Mouse (Mus musculus): Measurements from ENCODE around the gene Slc43a1.

GRCm38 (mm10) chr2:84843654-84844053, 5.0 kb downstream of the Slc43a1 start:
- TF ChIP-seq USF1 (IDR thresholded peaks at IDR 0.05; ENCODE audit: low read depth) = no peak
- no peak for TF ChIP-seq MYOD1 (IDR thresholded peaks at IDR 0.05; ENCODE audit: control insufficient read depth in 1 of 3, insufficient read length in 2 of 3, low read depth in 2 of 3)
- TF ChIP-seq POLR2A (IDR thresholded peaks at IDR 0.05; ENCODE audit: insufficient read length, low read depth) = no peak
- TF ChIP-seq MYOG (IDR thresholded peaks at IDR 0.05; ENCODE audit: control insufficient read depth in 1 of 3, insufficient read depth in 1 of 3, insufficient read length in 2 of 3, low read depth in 2 of 3) = no peak
- TF ChIP-seq SRF (IDR thresholded peaks at IDR 0.05; ENCODE audit: control insufficient read depth, insufficient read length, low read depth) = no peak
- TF ChIP-seq MAX (IDR thresholded peaks at IDR 0.05; ENCODE audit: low read depth) = no peak
- no peak for TF ChIP-seq TCF12 (IDR thresholded peaks at IDR 0.05; ENCODE audit: insufficient read depth, poor library complexity, severe bottlenecking)
- no peak for TF ChIP-seq CEBPB (IDR thresholded peaks at IDR 0.05; ENCODE audit: insufficient read depth, poor library complexity, severe bottlenecking)
- TF ChIP-seq E2F4 (IDR thresholded peaks at IDR 0.05; ENCODE audit: insufficient read depth) = no peak
- no peak for TF ChIP-seq POLR2AphosphoS2 (IDR thresholded peaks at IDR 0.05; ENCODE audit: insufficient read length, low read depth)
- no peak for TF ChIP-seq TCF3 (IDR thresholded peaks at IDR 0.05; ENCODE audit: insufficient read length, low read depth)
